Mouse (Mus musculus) kidney, postnatal 4 days (tissue): Measurements from ENCODE around the gene Sec11a.
A peak's percentile ranks its signal among the peaks of the same experiment; 100 is the strongest.
"Not testable (repeated sequence)": the region's sequence is repeated elsewhere in the genome, so short reads cannot be mapped to it uniquely, and the experiment has no call there.

Source experiments
- DNase-seq, 2 experiments: peaks; one replicate each; pipeline ENCODE4 v3.0.0; 2021; ENCODE audit warnings: mixed read lengths in 2 of 2

Sec11a gene

GRCm38 (mm10) chr7:80947445-80948350 lies at the start of gene Sec11a:
Sec11a (minus strand) TSS chr7:80947780.
- DNase-seq = peak; percentile 94 to 96

DNA sequence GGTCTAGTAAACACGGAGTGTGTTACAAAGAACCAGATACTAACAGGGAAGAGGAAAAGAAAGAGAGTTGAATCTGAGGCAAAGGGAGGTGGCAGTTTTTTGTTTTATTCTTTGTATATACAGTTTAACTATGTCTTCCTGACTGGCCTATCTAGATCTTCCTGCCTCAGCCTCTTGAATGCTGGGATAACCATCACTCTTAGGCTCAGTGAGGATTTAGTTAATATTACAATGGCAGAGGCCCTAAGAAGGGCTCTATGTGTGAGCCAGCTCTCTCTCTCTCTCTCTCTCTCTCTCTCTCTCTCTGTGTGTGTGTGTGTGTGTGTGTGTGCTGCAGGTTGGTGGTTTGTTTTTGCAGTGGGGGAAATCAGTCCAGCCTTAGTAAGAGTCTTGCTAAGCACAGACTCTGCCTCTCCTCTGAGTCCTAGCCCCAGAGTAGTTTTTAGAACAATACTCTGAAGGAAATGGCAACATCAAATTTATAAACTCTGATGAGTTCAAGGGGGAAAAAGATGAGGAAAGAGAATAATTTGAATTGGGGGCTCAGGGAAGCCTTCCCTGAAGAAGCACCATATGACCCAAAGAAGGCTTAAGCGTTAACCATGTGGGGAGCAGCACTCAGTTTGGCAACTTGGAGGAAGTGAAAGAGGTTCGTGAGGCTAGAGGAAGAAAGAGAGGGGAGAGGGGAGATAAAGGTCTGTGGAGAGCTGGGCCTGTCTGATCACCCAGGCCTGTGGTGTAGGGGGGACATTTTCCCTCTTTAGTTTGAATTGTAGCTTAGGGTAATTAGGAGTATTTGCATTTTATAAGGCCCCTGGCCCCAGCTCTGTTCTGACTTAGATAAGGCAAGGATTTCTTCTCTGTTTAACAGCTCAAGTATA lies 47.9 kb upstream of the Sec11a start:
- DNase-seq = no peak

DNA sequence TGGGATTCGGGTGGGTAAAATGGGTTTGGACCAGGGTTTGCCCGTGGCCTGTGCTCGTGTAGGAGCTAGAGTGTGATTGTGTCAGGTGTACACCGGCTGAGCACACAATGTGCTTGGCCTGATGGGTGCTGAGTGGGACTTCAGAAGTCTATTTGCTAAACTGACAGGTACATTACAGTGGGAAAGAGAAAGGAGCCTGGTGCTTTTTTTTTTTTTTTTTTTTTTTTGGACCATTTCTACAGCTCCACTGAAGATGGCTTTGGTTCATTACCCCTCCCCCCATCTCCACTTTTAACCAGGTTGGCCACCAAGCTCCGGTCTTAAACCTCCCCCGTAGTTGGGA lies 47.1 kb upstream of the Sec11a start:
- DNase-seq = peak in 1 of 2 experiments; percentile 15

DNA sequence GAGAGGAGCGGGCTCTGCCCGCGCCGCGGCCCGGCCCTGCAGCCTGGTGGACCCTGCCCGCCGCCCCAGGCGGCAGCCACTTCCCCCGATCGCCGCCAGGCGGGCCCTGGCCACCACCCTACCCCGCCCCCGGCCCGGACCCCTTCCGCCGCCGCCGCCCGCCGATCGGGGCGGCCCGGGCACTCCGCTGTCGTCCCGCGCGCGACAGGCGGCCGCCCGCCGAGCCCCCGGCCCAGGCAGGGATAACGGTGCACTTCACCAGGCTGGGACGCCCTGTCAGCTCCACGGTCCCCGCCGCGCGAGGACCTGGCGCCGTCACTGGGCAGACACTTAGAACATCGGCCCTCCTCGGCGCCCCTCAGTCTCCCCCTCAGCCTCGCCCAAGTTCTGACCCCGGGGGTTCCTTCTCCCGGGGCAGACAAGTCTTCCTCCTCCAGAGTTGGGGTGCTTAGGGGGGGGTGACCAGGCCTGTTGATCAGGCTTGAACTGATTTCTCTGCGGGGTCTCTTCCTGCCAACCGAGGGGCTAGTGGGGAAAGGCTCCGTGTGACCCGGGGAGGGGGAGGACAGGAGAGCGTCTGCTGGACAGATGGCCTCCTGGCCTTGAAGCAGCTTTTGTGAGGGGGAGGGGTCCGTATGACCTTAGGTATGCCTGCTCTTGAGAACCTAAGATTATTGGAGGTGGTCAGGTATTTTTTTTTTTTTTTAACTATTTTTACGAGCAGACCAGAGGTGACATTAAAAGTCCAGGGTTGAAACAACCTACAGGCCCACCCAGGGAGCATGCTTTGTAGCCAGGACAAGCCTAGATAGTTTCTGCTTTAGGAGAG lies 46.5 kb upstream of the Sec11a start:
- peak; percentile 77 to 88 for DNase-seq

DNA sequence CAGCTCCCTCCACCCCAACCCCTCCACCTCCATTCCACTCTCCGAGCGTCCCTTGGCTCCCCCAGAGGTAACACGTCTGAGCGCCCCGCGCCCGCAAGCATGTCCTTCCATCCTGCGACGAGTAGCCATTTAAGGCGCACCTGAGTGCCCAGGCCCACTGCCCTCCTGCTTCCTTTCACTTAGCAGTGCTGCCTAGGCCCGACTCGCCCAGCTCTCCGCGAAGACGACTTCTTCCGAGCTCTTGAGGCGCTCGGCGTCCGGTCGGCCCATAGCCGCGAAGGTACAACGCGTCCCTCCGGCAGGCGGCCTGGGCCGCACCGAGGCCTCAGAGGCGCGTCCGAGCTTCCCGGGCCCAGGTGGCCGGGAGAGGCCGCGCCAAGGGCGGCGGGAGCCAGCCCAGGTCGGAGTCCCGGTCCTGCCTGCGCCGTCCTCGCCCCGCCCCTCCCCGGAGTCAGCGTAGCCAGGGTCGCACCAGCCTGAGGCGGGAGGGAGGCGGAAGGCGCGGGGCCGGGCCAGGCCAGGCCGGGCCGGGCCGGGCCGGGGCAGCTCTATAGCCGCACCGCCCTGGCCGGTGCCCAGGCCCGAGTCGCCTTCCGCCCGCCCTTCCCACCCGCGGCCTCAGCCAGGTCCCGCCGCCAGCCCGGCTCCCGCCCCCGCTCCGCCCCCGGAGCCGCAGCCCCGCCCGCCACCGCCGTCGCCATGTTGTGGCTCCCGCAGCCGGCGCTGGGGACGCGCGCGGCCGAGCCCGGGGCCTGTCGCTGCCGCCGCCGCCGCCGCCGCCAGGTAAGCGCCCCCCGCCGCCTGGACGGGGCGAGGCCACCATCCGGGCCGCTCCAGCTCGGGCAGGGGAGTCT lies 45.6 kb upstream of the Sec11a start, which contains the start of gene Zfp592:
Gene Zfp592 (plus strand): TSS at position 702 of the 854 bp plus-strand sequence.
- DNase-seq = peak; percentile 89 to 94

GRCm38 (mm10) chr7:80992631-80992979 lies 45.0 kb upstream of the Sec11a start:
- peak in 1 of 2 experiments; percentile 69 for DNase-seq

GRCm38 (mm10) chr7:80992063-80992462 lies 44.5 kb upstream of the Sec11a start:
- DNase-seq = no peak

- DNase-seq = no peak
These were observed 44.0 kb upstream of the Sec11a start for GRCm38 (mm10) chr7:80991589-80991988.

GRCm38 (mm10) chr7:80990276-80990675 lies 42.7 kb upstream of the Sec11a start:
- DNase-seq = no peak

DNA sequence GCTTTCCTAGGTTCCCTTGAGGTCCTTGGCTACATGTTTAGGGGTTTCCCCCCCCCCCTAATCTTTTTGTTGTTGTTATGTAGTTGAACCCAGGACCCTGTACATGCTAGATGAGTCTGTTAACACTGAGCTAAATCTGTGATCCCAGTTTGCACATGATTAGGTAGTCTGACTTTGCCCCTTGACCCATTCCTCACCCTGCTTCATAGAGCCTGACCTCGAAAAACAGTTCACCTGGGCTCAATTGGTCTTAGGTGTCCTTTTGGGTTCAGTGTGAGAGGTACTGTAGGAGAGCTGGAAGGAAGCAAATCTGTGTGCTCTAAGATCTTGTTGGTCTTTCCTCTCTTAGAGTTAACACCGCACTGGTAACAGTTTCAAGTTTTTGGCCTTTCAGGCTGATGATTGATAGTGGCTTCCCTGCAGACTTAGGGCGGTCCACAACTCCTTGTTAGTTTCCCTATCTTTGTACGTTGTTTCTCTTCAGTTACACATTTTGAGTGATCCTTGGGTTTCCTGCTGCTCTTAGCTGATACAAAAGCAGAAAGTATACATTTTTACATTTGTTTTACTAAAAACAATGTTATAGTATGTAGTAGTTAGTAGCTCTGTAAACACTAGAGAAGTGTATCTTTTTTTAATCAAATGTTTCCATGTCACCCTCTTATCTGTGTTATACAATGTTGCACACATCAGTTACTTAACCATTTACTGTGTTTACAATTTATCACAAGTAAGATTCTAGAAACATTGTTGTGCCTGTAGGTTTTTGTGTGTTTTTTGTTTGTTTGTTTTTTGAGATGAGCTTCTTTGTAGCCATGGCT lies 40.4 kb upstream of the Sec11a start:
- no peak for DNase-seq

- DNase-seq = peak in 1 of 2 experiments; percentile 25
These were observed 39.0 kb upstream of the Sec11a start for GRCm38 (mm10) chr7:80986458-80987187.

GRCm38 (mm10) chr7:80980566-80980965 lies 33.0 kb upstream of the Sec11a start:
- no peak for DNase-seq

DNA sequence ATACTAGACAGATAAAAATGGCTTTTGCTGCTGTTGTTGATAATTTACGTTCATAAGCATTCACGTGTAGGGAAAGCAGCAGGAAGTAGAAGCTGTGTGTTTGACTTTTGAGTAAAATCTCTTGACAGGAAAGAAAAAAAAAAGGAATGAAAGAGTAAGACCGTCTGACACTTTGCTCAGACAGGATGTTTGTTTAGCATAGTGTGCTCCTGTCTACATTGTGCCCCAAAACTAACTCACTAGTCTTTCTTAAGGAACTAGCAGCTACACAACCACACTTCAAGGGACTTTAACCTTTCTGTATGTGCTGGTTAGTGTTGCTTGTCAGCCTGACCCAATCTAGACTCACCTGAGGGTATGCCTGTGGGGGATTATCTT lies 26.0 kb upstream of the Sec11a start:
- DNase-seq = not testable (repeated sequence)

- DNase-seq = not testable (repeated sequence)
These were observed 25.5 kb upstream of the Sec11a start for GRCm38 (mm10) chr7:80972920-80973637.

GRCm38 (mm10) chr7:80972082-80972481 lies 24.5 kb upstream of the Sec11a start:
- DNase-seq = no peak

- DNase-seq = no peak
These were observed 23.8 kb upstream of the Sec11a start for GRCm38 (mm10) chr7:80971419-80971818.

DNA sequence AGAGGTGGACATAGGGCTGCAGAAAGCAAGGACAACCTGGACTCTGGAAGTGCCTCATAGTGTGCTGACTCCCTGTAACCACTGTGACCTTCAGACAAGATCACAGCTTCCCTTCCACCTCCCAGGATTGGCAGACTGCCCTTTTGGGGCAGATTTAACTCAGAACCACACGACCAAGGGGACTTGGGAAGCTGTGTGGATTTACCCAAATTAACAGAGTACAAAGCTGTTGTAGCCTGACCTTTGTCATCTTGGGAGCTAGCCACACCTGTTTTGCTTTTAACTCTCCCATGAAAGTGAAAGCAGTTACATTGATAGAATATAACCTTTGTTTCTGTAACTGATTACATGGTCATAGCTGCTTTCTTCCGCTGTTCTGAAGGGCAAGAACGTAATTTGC lies 23.3 kb upstream of the Sec11a start:
- peak in 1 of 2 experiments; percentile 20 for DNase-seq

DNA sequence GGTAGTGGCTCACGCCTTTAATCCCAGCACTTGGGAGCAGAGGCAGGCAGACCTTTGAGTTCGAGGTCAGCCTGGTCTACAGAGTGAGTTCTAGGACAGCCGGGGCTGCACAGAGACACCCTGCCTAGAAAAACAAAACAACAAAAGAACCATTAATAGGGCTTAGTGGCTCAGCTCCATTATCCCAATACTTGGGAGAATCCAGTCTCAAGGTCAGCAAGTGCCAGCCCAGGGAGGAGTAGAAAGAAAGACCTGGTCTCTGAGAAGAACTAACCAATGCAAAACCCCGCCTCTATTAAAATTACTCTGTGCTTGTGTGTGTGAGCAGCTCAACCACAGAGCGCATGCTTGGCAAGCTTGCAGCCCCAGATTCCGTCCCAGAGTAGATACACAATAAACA lies 15.2 kb upstream of the Sec11a start:
- no peak for DNase-seq

DNA sequence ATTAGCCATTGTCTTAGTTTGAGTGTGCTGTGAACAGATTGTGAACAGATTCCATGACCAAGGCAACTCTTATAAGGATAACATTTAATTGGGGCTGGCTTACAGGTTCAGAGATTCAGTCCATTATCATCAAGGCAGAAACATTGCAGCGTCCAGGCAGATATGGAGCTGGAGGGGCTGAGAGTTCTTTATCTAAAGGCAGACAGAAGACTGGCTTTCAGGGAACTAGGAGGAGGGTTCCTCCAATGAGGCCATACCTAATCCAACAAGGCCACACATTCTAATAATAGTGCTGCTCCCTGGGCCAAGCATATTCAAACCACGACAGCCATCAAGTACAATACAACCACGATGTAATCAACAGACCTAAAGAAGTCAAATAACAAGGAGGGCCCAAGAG lies 11.4 kb upstream of the Sec11a start:
- no peak for DNase-seq
